Mouse (Mus musculus) liver, embryonic 14.5 days (tissue): ENCODE measurements at regions not wholly inside any gene's neighbourhood (a gene's known extent, or its start where the extent isn't known, plus 50 kb on each side); places are given as distances from the start of the nearest gene placed in this dataset.

Experiments used
- CTCF ChIP-seq: IDR thresholded peaks from 2 replicates; pipeline ENCODE4 v1.5.1; 2016; ENCODE audit warnings: antibody characterized with exemption, low read depth, control low read depth
- EP300 ChIP-seq: IDR thresholded peaks from 2 replicates; pipeline ENCODE4 v1.6.1; 2016; ENCODE audit warnings: antibody characterized with exemption, low read depth

- TF ChIP-seq EP300 (no peak), CTCF (no peak)
Observed at GRCm38 (mm10) chr5:64601832-64602231, 201.4 kb upstream of the Klf3 start.
